Mouse (Mus musculus) MN1 (cell line): ENCODE results near the gene Gm10638.

Experiments
- DNase-seq: peaks from one replicate; pipeline ENCODE4 v3.0.0-alpha.2; 2016; ENCODE audit warnings: low spot score

The Gm10638 gene

DNA sequence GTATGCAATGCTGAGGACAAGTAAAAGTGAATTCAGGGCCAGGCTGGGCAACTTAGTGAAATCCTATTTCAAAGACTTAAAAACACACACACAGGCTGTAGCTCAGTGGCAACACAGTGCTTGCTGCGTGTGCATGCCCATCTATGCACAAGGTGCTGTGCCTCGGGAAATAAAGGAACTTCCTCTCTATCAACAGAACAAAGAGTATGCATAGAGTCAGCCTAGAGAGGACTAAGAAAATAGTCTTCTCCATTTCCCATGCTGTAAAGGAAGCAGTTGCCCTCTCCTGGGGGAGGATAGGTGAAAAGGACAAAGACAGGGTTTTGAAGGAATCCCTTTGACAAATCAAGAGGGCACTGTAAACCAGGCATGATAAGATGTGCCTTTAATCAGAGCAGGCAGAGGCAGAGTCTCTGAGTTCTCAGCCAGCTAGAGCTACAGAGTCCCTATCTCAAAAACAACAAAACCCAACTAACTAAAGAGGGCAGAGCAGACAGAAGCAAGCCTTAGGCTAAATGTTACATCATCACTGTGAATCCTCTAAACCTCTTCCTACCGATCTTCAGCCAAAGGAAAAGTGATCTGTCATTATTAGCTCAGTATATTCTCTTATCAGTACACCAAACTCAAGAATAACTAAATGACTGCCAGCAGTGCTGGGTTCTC, 9.9 kb upstream of the Gm10638 start:
- no peak for DNase-seq

DNA sequence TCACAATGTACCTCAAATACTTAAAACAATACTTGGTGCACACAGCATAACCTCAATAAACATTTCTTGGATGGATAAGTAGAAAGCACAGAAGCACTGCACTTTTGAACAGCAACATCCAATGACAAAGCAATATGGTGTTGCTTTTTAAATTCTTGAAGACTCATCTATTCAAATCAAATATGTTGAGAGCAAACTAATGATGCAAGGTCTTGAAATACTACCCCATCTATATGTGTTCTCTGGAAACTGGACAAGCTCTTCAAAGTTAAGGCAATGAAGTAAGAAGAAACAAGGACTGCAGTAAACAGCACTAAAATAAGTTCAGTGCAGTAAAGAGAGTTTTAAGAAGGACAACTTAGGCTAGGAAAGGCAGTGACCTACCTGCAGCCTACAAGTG, 4.6 kb upstream of the Gm10638 start:
- no peak for DNase-seq

DNA sequence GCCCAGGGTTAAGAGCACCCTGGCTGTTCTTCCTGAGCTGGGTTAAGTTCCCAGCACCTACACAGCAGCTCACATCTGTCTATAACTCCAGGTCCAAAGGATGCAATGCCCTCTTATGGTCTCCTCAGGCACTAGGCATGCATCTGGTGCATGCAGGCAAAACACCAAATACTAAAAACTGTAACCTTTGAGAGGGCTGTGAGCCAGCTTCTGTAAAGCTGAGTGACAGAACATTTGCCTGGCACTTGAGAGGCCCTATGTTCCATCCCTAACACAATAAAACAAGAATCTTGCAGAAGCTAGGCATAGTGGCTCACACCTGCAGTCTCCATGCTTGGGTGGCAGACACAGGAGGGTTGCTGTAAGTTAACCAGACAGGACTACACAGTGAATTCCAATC, 3.9 kb upstream of the Gm10638 start:
- no peak for DNase-seq

DNA sequence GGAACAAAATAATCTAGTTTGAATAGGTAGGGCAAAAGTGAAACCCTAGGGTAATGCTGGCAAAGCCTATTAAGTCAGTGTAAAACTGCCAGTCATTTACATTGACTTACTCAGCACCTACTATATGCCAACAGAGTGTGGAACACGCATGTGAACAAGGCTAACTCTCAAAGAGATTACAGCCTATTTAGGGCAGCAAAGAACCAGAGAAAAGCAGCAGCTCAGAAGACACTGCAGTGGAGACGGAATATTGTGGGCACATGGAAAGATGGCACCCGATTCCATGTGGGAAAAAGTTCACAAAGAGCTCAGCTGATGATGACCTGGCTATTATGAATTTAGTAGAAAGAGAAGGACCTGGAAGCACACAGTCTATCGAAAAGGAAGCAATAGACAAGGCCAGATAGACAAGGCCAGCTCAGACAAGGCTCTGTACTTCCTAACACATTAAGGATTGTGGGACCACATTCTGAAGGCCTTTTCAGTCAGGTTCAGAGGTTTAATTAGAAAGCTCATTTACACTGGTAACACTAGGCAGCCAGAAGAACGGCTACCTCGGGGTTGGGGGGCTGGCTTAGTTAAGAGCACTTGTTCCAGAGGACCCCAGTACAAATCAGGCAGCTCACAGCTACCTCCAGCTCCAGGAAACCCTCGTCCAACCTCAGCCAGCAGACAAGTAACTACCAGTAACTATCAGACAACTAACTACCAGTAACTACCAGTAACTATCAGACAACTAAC, 2.7 kb upstream of the Gm10638 start:
- DNase-seq: no peak

DNA sequence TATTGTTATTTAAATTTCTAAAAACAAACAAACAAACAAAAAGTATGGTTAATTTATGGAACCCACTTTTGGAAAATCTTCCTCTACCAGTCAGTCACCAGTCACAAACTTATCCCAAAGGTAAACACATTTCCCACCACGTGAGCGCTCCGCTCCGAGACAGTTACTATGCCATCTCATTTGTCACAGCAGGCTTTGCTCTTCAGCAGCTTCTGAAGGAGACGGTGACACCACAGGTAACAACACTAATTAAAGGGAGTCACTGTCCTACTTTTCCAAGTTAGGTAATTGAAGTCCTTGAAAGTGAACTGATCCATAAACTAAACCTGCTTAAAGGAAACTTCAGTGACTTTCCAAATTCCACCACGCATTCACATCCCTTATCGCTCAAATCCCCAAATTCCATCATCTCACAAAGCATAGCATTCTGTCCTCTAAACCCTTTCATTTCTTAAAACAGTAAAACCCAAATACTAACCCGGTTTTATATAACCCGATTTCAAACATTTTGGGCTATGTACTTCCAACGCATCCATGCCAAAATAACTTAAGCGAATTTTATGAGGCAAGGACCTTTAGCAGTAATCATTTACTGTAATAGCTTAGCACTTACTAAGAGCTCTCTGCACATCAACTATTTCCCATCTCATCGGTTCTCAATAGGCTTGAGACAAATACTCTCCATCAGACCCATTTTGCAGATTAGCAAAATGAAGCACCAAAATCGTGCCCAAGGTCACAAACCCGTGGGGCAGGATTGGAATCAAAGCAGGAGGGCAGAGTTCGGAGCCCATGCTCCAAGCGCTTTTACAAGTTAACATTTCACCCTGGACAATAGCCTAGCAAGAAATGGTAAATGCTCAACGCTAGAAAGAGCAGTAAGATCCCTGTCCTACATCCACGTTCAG, 932 bp upstream of the Gm10638 start:
- no peak for DNase-seq

DNA sequence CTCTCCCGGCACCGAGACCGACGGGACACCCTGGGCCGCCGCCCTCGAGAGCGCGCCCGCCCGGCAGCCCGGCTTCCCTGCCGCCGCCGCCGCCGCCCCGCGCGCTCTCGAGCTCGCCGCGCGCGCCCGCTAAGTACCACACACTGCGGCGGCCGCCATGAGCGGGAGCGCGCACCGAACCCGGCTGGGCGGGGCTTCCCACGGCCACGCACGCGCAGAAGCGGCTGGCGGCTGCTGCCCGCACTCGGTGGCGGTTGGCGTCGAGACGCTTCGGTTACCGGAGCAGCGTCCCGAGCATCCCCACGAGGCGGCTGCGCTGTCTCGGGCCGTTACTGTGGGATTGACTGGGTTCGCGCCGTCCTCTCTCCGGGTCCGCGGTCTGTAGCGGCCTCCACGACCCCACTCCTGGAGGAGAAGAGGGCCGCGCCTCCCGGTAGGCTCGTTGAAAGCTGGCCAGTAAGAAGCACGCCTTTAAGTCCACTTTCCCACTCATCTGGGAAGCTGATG, 489 bp downstream of the Gm10638 start:
- DNase-seq: peak; percentile 94

DNA sequence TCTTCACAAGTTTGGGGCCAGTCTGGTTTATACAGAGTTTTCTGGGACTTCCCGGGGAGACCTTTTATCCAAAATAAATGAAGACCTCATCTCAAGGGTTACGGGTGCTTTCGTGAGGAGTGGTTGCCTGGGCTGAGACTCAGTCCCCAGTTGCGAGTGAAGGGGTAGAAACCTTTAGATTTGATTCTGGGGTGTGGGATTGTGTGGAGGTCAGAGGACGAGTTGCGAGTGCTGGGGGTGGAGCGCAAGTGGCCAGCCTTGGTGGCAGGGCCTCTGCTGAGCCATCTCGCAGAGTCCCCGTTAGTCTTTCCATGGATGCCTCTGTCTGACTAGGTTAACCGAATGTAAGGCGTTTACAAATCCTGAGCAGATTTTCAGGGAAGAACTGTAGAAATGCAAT, 1.0 kb downstream of the Gm10638 start:
- DNase-seq: peak; percentile 35

DNA sequence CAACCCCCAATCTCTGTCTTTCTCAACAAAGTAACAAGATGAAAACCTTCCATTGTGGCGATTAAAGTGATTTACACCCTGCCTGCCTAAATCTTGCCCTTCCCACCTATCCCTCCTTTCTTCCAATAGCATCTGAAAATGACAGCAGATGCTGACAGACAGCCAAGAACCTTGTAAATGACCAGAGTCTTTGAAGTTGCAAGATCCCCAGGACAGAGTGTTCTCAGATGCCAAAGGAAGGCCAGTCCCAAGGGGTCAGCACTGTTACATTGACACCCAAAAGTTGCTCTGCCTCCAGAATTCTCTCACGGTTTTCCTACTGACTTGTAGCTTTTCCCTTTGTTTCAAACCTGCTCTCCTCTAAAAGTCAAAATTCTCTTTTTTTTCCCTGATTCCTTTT, 4.3 kb downstream of the Gm10638 start:
- no peak for DNase-seq

DNA sequence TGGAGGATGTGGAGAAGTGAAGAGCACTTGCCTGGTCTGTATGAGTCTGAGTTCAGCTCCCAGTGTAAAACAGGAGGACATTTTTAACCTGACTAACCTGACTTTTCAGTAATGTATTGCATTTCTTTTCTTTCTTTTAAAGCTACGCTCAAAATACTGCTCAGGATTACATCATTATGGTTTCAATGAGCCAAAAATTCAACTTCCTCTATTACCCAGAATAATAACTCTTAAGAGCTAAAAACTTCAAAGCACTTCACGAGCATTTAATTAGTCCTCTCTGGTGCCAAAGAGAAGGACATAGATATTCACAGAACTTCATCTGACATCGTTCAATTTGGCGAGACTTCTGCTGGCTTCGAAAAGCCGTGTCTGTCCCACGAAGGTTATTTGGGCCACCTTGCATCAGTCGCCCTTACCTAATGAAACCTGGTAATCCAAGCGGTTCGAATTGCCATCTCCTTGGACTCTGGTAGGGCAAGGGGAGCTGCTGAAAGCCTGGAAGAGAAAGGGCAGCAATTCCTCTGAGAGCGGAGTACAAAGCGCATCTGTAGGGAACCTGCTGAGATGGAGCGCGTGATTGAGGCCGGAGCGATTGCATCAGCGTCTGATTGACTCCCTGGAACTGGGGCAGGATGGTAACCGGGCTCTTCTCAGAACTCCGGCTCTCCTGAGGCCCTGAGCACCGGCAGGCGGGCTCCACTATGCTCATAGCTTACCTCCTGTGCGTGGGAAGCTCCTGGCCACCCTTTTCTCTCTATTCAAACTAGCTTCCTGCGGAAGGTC, 11.6 kb downstream of the Gm10638 start:
- DNase-seq: no peak

DNA sequence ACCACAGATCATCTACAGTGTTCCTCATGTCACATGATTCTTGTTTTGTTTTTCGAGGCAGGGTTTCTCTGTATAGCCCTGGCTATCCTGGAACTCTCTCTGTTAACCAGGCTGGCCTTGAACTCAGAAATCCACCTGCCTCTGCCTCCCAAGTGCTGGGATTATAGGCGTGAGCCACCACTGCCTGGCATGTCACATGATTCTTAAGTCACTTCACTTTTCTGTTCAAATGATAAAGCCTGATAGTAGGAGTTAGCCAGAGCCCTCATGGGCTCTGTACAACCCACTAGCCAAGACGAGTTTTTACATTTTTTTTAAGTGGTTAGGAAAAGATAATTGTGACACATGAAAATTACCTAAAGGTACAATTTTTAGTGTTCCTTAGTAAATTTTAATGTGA, 13.2 kb downstream of the Gm10638 start:
- DNase-seq: no peak

DNA sequence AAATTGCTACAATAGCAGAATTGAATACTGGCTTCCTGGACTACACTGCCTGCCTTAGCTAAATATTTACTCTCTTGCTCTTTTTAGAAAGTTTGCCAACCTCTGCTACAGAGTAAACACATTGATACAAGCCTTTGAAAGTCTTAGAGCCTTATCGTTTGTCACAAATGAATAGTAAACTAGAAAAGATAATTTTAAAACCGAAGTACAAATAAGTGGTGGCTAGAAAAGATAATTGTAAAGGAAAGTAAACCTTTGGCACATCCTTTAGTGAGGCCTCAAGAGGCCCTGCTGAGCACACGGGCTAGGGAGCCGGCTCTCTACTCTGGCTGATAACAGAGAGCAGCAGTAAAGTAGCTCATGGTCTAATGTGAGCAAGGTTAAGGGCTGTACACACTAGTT, 13.6 kb downstream of the Gm10638 start:
- no peak for DNase-seq

DNA sequence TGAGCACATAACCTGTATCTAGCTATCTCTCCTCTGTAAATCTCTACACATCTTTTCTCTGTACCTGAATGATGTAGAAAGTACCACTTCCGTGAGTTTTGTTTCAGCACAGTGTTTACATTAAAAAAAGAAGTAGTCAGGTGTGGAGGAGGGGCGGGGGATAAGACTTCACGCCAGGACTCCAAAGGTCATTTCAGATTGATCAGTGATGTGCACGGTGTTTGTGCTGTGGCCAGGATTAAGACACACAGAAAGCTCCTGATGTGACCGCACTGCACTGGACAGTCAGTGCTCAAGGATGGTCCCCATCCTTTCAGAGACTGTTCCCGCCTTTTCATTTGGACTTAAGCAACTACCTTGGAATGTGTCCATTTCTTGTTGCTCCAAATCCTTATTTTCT, 15.2 kb downstream of the Gm10638 start:
- no peak for DNase-seq

DNA sequence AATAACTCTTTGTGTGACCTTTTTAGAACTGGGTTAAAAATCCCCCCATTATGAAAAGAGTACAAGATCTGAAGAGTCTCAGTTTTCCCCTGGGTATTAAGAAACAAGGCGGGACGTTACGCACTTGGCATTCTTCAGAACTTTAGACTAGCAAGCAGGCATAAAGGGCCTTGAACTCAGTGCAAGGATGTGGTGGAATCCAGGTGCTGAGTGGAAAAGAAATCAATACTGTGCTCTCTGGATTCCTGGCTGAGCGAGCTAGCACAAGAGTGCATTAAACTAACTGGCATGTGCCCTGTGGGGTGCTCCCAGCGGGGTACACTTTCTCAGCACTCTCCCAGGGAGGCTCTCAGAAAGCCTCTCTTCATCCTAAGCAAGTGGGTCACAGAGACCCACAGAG, 17.3 kb downstream of the Gm10638 start:
- no peak for DNase-seq

DNA sequence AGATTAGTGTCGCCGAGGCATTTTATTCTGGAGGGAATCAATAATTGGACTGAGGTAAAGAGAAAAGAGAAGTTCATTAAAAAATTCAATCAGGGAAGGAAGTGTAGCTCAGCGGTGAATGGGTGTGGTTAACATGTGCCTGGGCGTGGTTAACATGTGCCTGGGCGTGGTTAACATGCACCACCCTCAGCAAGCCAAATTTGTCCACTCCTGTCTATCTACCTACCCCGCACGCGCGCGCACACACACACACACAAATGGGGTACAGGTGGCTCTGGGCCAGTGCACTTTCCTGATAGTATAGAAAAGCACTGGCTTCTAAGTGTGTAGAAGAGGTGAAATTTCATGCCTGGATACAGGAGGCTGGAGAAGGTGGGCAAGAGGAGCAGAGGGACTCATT, 19.7 kb downstream of the Gm10638 start:
- no peak for DNase-seq

DNA sequence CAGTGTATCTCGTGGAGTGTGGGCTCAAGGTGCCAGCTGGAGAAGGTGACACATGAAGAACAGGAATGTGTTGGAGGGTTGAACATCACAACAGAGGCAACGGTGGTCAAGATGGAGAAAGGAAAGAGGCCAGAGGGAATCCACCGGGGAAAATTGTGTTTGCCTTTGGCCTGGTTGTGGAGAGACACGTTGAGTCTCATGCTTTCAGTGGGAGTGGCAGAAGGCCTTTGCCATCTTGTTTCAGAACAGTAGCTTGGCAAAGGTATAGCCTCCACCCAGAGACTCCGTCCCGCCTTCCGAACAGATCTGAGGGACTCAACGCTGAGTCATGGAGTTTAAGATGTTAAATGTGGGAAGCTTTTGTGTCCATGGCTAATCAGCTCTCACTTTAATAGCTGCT, 20.2 kb downstream of the Gm10638 start:
- no peak for DNase-seq

DNA sequence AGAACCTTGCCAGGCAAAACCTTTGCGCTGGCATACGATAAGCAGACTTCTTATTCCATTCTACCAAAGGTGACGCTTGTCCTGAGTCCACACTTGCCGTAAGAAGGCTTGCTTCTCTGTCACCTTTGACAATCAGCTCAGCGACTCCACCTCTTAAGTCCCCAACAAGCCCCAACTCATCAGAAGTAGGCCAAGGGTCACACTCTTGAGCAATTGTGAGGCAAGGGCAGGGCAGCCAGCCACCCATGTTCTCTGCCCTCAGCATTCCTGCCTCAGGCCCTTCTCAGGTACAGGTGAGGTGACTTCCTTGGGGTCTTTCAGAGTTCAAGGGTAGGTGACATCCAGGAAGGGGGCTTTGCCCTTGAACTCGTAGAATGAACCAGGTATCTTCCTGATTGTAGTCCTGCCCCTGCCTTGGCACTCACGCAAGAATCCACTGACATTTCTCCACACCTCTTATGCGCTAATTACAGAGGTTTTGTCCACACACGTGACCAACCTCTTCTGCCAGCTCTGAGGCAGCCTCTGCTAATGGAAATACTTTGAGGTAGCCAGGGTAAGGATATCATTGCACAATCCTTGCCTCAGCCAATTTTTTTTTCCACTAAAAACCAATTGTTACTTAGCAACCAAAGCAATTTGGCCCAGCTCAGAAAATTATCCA, 21.2 kb downstream of the Gm10638 start:
- DNase-seq: peak; percentile 43

DNA sequence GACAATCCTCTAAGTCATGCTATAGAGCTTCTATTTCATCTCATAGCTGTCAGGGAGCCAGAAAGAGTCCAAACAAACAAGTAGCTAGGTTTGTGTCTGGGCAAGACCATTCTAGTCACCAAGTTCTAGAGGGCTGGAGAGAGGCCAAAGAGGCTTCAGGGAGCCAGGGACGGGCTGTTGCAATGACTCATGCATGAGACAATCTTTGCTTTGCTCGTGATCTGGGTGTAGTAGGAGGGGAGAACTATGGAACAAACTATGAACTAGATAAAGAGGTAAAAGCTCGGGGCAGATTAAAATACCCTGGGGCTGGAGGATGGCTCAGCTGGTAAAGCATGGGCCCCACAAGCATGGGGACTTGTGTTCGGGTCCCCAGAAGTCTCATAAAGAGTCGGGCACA, 23.0 kb downstream of the Gm10638 start:
- DNase-seq: peak; percentile 67

DNA sequence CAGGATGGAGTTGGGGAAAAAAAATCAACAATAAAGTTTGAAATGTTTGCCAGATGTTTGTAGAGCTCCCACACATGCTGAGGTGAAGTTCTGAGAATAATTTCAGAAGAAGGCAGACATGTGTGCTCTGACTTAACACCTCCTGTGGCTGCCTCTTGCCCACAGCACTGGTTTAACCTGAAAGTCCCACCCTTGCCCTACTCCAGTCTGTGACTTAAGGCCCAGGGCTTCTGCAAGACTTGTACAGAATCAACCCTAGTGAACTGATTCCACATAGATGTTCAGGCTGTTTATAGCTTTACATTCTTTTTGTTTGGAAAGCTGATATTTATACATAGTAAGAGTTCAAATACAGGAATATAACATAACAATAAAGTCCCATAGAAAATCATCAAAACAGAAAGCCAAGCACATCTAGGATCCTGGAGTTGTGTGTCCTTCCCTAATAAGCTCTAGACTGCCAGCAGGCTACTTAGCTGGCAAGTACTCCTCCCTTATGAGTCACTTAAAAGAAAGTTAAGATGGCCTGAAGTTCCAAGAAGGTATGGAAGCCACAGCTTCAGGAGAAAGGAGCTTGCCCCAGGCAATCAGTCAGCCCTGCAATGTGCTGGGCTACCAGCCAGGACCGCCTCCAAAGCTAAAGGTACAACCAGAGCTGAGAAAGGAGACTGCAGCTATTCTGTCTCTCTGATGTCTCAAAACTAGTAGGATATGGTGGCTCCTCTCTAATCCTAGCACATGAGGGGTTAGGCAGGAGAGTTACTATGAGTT, 24.6 kb downstream of the Gm10638 start:
- DNase-seq: no peak

DNA sequence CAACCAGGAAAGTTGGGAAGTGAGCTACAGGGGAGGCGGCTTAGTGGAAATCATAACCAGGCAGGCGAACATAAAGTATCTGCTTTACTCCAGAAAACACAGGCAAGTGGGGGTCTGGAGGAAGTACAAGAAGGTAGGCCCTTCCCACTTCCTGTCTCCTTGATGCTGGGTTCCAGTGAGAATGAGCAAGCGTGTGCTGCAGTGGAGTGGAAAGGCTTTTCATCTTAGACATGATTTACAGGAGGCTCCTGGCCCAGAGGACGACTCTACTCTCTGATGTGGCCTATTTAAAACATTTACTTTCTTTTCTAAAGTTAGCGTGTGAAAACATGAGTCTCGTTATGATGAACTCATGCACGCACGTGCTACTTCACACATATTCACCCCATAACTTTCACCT, 33.7 kb downstream of the Gm10638 start:
- DNase-seq: no peak

DNA sequence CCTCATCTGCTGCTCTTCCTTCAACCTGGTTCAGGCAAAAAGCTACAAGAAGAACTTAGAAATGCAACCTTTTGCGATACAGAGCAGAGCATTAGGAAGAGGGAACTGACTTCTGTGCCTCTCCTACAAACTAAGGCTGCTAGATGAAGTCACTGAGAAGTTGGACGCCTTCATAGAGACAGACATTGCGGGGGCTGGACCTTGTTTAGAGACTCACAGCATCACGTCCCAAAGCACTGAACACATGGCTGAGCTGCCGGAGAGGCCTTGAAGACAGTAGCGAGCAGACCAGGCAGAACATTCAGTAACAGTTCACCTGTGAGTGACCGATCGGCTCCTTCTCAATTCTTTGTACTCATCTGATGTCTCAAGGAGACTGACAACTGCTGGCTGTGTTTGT, 35.6 kb downstream of the Gm10638 start:
- DNase-seq: no peak

DNA sequence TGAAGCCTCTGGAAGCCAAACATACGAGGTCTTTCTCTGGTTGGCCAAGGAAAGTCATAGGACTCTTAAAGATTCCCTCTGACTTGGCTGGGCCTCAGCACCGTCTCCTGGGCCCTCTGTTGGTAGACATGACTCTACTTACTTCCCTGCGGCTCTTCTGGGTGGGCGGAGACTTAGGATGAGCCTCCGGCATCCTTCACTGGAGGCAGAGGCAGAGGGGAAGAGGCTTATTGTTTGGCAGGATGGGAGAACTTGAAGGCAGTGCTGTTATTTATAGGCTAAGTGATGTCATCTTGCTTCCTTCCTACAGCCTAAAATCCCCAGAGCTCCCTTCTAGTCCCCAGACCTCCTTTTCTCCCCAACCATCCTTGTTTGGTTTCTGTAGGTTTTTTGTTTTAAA, 41.0 kb downstream of the Gm10638 start:
- no peak for DNase-seq
